Mouse (Mus musculus) central nervous system, embryonic 18 days (tissue): ENCODE data around the gene Ppp1r3c. TPM values are rescaled to one million over a fixed set of nuclear protein-coding genes. Genes with fewer than 3 reads are reported as not detected.

ENCODE experiments used
- polyA plus RNA-seq: library from polyadenylated mRNA; depleted of rRNA; stranded (reverse); fragments of >200 nt; gene quantifications from 2 replicates; pipeline ENCODE4 v1.2.3, GENCODE M21; 2012; rRNA removed

The Ppp1r3c gene
- 10.6 and 12.4 TPM in 2 replicates for polyA plus RNA-seq

GRCm38 (mm10) chr19:36736537-36736936 lies at the start of gene Ppp1r3c:
Gene Ppp1r3c, minus strand, starts transcription at chr19:36736653.

Other genes starting within 250 kb of the Ppp1r3c start
- 18.5 and 19.5 TPM in 2 replicates for gene Hectd2, start 182.0 kb downstream of the Ppp1r3c start, polyA plus RNA-seq
- gene Tnks2, start 97.6 kb upstream of the Ppp1r3c start, polyA plus RNA-seq, result 76.8 and 77.2 TPM in 2 replicates
- gene Fgfbp3, start 183.0 kb upstream of the Ppp1r3c start, polyA plus RNA-seq, result 30.5 and 35.4 TPM in 2 replicates
- 12.2 and 13.7 TPM in 2 replicates for gene Btaf1, start 189.4 kb upstream of the Ppp1r3c start, polyA plus RNA-seq